Mouse (Mus musculus): Measurements from ENCODE around the gene Sema5b.

- TF ChIP-seq CTCF (IDR thresholded peaks at IDR 0.05; ENCODE audit: low read depth) (no peak), EP300 (IDR thresholded peaks at IDR 0.05; ENCODE audit: low read depth) (no peak)
These were observed 27.4 kb downstream of the Sema5b start for GRCm38 (mm10) chr16:35568225-35568880.

Data from liver, embryonic 14.5 days (tissue).